Mouse (Mus musculus) heart, adult 11 months (tissue): ENCODE results near the gene Moxd1.
"Not testable (repeated sequence)": the region's sequence is repeated elsewhere in the genome, so short reads cannot be mapped to it uniquely, and the experiment has no call there.

ENCODE experiments used
- DNase-seq: peaks from one replicate; pipeline ENCODE4 v3.0.0; 2022

The Moxd1 gene

DNA sequence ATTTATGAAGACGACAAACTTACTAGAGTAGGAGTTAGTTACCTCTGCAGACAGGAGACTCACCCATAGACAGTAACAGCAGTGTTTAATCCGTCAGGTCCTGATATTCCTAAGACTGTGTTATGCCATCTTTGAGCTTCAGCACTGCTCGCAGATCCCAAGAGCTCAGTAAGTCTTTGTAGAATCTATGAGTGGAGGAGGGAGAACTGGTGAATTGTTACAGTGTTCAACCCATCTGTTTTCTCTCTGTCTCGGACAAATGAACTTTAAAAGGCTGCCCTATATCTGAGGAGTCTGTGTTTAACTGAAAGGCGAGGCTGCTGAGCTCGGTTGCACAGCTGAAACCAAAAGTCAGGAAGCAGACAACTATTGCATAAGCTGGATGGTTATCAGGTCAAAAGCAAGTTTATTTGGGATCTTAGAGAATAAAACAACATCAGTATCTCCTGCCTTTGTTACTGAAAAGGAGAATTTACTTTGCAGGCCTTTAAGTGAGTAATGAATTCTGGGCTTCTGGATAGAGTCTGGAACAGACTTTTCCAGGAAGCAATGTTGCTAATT lies 47.8 kb downstream of the Moxd1 start:
- peak; percentile 66 for DNase-seq

DNA sequence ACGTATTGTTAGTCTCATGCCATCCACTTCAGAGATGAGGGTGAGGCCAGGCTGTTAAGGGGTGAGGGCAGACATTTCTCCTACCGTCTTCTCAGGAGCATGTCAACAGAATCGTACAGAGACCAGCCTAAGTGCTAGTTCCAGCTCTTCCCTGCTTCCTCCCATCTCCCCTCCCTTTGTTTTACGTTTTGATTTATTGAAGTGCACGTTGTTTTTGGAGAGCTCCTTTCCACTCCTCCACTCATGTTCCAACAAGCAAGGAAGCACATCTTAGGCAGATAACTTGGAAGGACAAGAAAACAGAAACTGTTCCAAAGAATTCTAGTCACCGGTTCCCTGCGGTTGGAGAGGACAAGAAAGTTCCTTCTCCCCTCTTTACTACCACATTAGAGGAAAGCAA lies 52.9 kb downstream of the Moxd1 start:
- no peak for DNase-seq

DNA sequence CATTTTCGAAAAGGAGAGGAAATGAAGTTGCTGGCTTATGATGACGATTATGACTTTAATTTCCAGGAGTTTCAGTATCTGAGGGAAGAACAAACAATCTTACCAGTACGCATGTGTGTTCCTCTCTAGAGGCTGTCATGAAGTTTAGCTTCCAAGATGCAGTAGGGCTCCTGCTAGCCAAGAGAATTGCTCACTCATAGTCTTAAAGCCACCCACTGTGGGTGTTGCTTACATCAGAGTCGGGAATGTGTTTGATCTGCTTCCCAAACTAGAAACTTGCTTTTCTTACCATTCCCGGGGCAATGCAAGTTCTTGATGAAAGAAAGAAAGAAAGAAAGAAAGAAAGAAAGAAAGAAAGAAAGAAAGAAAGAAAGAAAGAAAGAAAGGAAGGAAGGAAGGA lies 59.3 kb downstream of the Moxd1 start:
- no peak for DNase-seq

DNA sequence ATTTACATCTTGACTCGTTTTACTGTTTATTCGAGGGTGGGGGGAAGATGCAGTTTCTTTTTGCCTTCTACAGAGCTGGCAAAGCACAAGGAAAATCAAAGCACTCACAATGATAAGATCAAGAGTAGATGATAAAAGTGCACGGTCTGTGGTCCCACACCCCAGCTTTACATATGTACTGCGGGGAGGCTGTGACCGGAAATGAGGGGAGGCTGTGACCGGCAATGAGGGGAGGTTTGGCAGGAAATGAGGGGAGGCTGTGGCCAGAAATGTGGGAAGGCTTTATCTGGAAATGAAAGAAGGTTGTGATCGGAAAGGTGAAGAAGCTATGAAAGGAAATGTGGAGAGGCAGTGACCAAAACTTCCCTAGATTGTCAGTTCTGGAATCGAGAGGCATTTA lies 68.3 kb downstream of the Moxd1 start:
- DNase-seq = no peak

- DNase-seq = no peak
Measured at GRCm38 (mm10) chr10:24292671-24293070, 69.4 kb downstream of the Moxd1 start.

DNA sequence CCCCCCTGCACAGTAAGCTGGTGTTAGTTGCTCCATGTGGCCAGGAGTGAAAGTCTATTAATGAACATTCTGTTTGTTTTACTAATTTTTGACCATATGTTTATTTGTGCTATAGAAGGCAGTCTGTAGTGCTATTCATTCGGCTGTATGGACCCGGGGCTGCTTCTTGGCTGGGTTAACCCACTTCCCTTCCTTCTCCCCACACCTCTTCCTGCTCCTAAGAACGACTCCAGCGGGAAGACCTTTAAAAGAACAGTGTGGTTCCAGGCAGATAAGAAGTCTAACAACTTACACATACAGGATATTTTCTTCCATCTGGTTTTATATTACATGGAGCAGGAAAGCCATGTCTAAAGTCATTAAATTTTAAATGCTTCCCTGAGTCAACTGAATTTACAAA lies 73.3 kb downstream of the Moxd1 start:
- no peak for DNase-seq

DNA sequence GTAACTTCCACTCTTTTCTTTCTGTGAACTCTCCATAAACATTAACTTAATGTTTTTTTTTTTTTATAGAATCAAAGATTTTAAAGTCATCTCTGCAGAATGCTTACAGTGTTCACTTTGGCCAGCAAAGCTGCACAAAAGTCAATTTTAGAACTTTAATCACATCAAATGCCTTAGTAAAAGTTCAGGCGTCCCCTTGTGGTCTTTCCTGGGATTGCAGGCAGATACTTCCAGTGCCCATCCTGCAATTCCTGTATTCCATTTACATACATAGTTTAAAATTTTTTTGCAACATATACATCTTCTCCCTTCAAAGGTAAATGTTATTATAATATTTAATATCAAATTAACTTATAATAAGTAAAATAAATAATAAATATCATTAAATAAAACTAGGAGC lies 74.5 kb downstream of the Moxd1 start:
- DNase-seq = no peak

DNA sequence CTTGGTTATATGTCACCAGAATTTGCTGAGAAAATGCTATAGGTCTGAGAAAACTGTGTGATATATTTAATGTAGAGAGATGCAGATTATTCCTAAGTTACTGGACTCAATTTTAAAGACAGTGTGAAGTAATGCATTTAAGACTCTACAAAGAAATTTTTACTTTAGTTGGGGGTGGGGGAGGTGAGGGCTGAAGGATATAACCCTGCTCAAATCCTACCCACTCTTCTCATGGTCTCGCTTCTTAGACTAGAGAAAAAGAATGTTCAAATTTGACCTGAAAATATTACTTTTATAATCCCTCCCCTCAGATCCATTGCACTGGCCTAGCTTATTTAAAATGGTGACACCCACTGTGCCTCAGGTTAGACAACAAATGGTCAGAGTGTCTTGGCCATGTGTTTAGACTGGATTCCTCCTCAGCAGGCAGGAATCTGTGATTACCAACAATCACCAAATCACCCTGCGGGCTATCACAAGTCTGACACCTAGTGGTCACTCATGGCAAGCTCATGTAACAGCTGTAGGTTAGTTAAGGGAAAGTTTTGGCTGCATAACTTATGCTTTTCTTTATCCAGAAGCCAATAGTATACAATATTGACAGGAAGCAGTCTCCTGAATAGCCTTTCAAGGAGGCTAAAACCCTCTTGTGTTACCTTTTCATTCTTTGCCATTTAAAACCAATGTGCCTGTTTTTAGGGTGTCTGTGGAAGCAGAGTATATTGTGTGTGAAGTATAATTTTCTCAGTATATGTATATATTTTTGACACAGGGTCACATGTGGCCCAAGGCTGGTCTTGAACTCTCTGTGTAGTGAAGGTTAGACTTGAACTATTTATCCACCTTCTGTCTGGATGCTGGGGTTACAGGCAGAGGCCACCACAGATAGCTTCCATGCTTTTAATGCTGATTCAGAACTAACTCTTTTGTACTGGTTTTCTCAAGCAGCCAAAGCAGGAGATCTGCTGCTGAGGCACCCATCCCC lies 75.2 kb downstream of the Moxd1 start:
- no peak for DNase-seq

DNA sequence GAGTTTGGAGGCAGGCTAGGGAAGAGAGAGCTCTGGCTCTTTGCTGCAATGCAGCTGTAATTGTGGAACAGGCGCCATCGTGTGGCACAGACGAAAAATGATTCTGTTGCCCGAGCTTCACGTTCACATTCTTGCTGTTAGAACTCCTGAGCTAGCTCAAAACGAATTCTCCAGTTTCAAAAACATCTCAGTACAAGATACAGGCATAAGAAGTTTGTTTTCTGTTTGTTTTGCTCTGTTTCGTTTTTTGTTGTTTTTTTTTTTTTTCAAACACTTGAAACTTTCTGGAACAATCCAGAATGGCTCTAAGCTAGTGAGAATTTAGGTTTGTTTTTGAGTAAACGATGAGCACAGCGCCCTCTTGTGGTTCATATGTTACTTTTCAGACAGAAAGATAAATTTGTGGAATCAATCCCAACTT lies 88.9 kb downstream of the Moxd1 start:
- peak; percentile 93 for DNase-seq

DNA sequence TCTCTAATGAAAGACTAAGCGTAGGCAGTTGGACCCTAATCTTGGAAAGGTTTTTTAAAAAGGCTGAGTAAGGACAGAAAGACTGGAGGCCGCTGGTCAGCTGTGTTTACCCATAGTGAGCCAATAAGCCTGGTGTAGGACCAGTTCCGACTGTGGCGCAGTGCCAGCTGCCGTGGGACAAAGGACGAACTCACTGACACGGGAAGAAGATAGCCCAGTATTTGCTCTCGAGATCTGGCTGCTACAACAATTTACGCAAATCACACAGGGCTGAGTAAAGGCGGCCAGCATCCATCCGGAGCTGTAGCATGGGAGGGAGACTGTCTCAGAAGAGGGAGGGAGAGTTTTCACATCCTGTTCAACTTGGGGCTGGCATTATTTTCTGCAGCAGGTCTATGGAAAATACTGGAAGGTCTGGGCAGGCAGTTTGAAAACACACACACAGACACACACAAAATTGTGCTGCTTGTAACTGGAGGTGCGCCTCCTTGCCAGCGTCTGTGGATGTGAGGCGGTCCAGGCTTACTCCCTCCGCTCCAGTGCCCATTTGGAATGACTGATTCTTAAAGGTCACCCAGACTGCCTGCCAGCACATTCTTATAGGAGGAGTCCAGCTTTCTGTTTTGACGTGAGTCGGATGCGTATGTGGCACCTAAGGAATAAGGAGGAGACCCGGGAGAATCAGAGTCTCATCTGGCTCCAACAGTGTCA lies 94.0 kb downstream of the Moxd1 start:
- DNase-seq = peak; percentile 97

DNA sequence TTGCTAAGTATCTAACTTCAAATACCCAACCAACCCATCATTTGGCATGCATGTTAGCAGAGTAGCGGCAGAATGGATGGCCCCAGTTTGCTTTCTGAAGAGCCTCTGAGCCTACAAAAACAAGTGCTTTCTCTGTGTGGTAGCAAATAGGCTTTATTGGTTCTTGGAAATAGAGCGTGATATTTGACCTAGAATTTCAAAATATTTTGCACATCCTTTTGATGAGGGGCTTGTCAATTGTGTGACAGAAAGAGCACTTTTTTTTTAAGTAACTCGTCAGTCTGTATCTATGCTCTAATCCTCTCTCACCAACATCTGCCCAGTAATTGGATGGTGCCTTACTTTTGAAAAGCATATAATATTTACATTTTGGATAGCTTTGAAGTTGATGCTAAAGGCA lies 97.0 kb downstream of the Moxd1 start:
- DNase-seq = no peak

GRCm38 (mm10) chr10:24323066-24323465 lies 99.7 kb downstream of the Moxd1 start:
- no peak for DNase-seq

GRCm38 (mm10) chr10:24327265-24327664 lies 103.9 kb downstream of the Moxd1 start:
- DNase-seq = not testable (repeated sequence)

DNA sequence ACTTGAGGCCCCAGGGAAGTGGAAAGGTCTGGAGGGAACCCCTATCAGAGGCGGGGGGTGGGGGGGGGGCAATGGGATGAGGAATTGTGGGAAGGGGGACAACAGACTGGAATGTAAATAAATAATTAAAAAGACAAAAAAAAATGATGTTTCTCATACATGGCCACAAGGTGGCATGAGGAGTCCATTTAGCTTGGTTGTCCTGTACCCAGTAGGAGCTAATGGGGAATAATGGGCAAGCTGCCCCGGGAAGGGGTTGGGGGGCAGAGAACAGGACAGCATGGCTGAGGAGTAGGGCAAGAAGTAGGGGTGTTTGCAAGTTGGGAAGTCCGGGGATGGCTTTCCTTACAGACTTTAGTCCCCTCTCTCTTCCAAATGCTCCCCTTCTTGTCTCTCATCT lies 109.5 kb downstream of the Moxd1 start:
- peak; percentile 90 for DNase-seq

GRCm38 (mm10) chr10:24339593-24340143 lies 116.4 kb downstream of the Moxd1 start:
- peak; percentile 86 for DNase-seq

DNA sequence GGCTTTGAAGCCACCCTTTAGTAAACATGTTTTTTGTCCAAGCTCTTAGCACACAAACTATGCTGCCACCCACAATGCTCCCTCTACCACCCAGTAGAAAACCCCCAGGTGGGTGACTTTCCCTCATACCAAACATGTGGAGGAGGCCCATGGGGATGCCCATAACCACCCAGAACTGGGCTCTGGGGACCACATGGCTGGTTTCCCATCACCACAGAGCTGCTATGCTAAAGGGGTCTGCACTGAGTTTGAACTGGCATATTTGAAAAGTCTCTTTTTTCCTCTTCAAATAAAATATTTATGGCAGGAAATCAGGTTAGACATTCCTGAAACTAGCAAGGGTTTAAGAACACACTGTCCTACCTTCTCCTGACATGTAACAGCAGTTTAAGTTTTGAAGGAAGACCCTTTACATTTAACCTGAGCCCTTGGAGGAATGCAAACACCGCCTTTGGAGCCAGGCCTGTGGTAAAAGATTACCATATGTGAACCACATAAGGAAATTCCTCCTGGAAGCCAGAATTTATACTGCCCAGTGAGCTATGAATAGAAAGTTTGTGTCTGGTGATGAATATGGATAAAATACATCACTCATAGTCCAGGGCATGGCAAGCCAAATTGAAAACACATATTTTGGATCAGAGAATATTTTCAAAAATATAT lies 117.4 kb downstream of the Moxd1 start:
- no peak for DNase-seq

DNA sequence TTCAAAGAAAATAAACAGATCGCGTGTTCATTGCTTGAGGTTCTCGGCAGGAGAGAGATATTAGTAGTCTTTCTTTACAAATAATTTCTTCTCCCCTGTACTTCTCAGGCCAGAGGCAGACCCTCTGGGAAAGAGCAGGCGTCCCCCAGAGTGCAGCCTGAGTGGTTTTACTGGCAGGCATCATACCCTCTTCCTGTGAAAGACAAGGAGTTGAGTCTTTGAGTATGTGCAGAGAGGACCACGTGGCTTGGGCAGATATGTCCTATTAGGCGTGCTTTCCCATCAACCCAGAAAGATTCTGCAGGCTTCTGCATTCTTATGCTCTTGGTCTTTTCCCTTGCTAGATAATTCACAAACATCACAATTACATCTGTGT lies 117.9 kb downstream of the Moxd1 start:
- no peak for DNase-seq

DNA sequence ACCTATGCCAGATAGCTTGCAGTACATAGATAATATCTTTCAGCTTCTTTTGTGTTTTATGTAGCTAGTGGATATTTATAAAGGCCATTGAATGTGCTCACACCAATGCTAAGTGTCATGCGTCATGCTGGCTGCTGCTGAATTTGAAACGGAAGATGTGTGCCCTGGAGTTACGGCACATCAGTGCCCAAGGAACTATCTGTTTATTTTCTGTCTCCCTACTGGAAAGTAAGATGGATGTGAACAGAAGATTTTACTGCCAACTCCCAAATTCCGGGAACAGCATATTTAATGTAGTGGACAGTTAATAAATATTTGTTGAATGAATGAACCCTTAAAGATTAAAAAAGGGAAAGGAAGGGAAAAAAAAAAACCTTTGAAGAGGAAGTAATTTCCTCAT lies 119.8 kb downstream of the Moxd1 start:
- no peak for DNase-seq
